Mouse (Mus musculus): ENCODE data around the gene Prkar2b. TPM values are rescaled to one million over a fixed set of nuclear protein-coding genes. Genes with fewer than 3 reads are reported as not detected.
"Not testable (repeated sequence)": the region's sequence is repeated elsewhere in the genome, so short reads cannot be mapped to it uniquely, and the experiment has no call there.

The Prkar2b gene
- polyA plus RNA-seq, 1 experiment from 2014 or later, result 30.4 TPM

DNA sequence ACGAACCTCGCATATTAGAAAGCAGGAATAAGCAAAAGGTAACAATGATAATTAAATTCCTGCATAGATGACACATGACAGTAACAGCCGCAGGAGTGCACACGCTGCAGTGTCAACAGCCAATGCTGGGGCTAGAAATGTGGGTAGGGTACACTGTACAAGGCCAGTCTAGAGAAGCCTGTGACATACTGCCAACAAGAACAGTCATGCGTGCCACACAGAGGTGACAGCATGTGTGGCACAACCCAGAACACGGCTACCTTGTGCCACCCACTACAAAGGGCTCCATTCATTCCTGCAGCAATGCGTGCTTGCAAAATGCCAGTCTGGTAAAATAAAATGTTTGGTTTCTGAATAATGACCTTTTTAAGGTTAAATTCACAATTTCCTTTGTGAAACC, 28.2 kb downstream of the Prkar2b start:
- Histone ChIP-seq H3K4me3 (ENCODE audit: low read depth, low read length) (no peak overlapping the region), H3K27ac (replicated peaks; ENCODE audit: low read depth, low read length) (no peak overlapping the region), H3K9me3 (ENCODE audit: control insufficient read depth, low read length) (no peaks in the 10 kb centered on the region), H3K9ac (ENCODE audit: low read length) (no peak overlapping the region), H3K27me3 (ENCODE audit: control insufficient read depth, insufficient read depth, low read length) (no peaks in the 10 kb centered on the region), H3K4me1 (ENCODE audit: control insufficient read depth, insufficient read depth, low read length) (no peaks in the 10 kb centered on the region), H3K4me2 (ENCODE audit: low read depth, severe bottlenecking) (no peak overlapping the region), H3K36me3 (ENCODE audit: control insufficient read depth, insufficient read depth, low read length) (no peaks in the 10 kb centered on the region)
- DNase-seq (ENCODE audit: low spot score) (no peak), ATAC-seq (ENCODE audit: insufficient number of reproducible peaks, low FRiP score, low TSS enrichment, low read depth) (no peak)
- WGBS, result 93% methylated on average over 7 of the region's 7 CpGs

GRCm38 (mm10) chr12:32018376-32018750, 42.7 kb downstream of the Prkar2b start:
- H3K4me2 ChIP-seq (ENCODE audit: low read depth, severe bottlenecking), result no peak overlapping the region
- ATAC-seq (ENCODE audit: insufficient number of reproducible peaks, low FRiP score, low TSS enrichment, low read depth) (no peak), DNase-seq (ENCODE audit: low spot score) (no peak)
- 71% methylated on average over 3 of the region's 3 CpGs for WGBS
- no peaks in the 10 kb centered on the region for H3K9me3 ChIP-seq (ENCODE audit: control insufficient read depth, low read length)
- no peaks in the 10 kb centered on the region for H3K27me3 ChIP-seq (ENCODE audit: control insufficient read depth, insufficient read depth, low read length)
- H3K36me3 ChIP-seq (ENCODE audit: control insufficient read depth, insufficient read depth, low read length), result no peaks in the 10 kb centered on the region
- no peak overlapping the region for H3K27ac ChIP-seq (replicated peaks; ENCODE audit: low read depth, low read length)
- no peak overlapping the region for H3K4me3 ChIP-seq (ENCODE audit: low read depth, low read length)
- no peak overlapping the region for H3K9ac ChIP-seq (ENCODE audit: low read length)
- no peaks in the 10 kb centered on the region for H3K4me1 ChIP-seq (ENCODE audit: control insufficient read depth, insufficient read depth, low read length)

DNA sequence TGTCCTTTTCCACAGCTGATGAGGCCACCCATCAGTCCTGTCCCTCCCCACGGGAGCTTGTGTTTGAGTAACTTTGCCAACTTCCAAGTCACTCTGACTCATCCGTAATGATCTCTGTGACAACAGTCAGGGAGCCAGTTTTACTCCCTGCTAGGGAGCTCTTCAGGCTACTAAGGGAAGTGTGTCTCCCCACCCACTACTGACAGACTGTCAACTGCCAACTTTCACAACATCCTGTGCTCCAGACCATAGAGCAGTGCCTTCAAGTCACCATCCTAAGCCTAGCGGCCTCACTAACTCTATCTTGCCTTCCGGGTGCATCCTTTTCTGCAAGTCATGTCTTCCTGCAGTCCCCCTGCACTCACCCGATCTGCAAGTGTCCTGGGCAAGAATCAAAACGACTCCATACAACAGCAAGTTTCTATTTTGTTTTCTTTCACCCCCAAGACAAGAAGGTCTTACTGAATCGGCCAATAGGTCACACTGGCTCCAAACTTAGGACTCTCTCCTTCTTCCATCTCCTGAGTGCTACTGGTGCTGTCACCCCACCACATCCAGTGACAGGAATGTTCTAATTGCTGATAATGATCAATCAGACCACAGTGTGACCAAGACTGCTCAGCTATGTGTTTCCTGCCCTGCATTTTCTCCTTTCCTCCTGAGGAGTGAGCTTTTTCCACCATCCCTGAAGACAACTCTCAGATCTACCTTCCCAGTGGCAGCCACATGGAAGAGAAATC, 43.3 kb downstream of the Prkar2b start:
- H3K27me3 ChIP-seq (ENCODE audit: control insufficient read depth, insufficient read depth, low read length), result no peaks in the 10 kb centered on the region
- no peaks in the 10 kb centered on the region for H3K9me3 ChIP-seq (ENCODE audit: control insufficient read depth, low read length)
- no peaks in the 10 kb centered on the region for H3K4me1 ChIP-seq (ENCODE audit: control insufficient read depth, insufficient read depth, low read length)
- DNase-seq (ENCODE audit: low spot score) (no peak), ATAC-seq (ENCODE audit: insufficient number of reproducible peaks, low FRiP score, low TSS enrichment, low read depth) (no peak)
- 46% methylated on average over 7 of the region's 7 CpGs for WGBS
- H3K36me3 ChIP-seq (ENCODE audit: control insufficient read depth, insufficient read depth, low read length), result no peaks in the 10 kb centered on the region
- no peak overlapping the region for H3K4me2 ChIP-seq (ENCODE audit: low read depth, severe bottlenecking)
- no peak overlapping the region for H3K27ac ChIP-seq (replicated peaks; ENCODE audit: low read depth, low read length)
- no peak overlapping the region for H3K4me3 ChIP-seq (ENCODE audit: low read depth, low read length)
- no peak overlapping the region for H3K9ac ChIP-seq (ENCODE audit: low read length)

DNA sequence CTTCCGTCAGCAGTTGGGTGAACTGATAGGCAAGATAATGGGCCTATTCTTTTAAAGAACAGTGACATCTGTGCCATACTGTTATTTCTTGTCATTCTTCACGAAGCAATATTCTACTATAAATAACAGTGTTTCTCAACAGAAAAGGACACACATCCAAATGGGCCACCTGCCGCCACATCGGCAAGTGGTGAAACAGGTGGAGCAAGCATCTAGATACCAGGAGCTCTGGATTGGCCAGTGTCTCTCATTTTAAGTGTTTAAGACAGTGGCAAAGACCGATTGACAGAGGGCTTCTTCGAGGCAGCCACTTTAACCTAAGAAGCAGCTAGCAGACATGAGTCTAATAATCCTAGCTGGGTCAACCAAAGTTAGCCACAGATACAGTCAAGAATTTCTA, 44.6 kb downstream of the Prkar2b start:
- no peak overlapping the region for H3K4me3 ChIP-seq (ENCODE audit: low read depth, low read length)
- 90% methylated on average over 6 of the region's 6 CpGs for WGBS
- no peaks in the 10 kb centered on the region for H3K36me3 ChIP-seq (ENCODE audit: control insufficient read depth, insufficient read depth, low read length)
- H3K27ac ChIP-seq (replicated peaks; ENCODE audit: low read depth, low read length), result no peak overlapping the region
- no peak for DNase-seq (ENCODE audit: low spot score)
- ATAC-seq (ENCODE audit: insufficient number of reproducible peaks, low FRiP score, low TSS enrichment, low read depth), result no peak
- H3K27me3 ChIP-seq (ENCODE audit: control insufficient read depth, insufficient read depth, low read length), result no peaks in the 10 kb centered on the region
- H3K4me2 ChIP-seq (ENCODE audit: low read depth, severe bottlenecking), result no peak overlapping the region
- no peaks in the 10 kb centered on the region for H3K9me3 ChIP-seq (ENCODE audit: control insufficient read depth, low read length)
- H3K4me1 ChIP-seq (ENCODE audit: control insufficient read depth, insufficient read depth, low read length), result no peaks in the 10 kb centered on the region
- H3K9ac ChIP-seq (ENCODE audit: low read length), result no peak overlapping the region

DNA sequence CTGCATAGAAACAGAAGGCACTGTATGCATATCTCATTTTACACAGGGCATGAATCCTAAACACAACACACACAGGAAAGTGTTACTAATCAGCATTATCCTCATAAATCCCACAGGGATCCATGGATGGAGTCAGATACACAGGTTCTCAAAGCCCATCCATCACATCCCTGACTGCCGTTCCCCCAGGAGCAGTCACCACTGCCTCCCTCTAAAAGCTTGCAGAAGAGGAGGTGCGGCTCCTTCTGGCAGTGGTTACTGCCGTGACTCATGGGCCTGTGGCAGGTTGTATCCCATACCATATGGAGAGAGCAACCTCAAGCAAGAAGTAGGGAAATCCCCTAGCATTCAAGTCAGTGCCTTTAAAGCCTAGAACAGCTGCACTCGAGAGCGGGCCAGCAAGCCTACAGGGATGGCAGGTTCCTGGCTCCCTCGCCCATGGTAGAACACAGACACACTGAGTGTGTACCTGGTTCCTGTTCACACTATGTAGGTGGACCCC, 45.8 kb downstream of the Prkar2b start:
- no peaks in the 10 kb centered on the region for H3K9me3 ChIP-seq (ENCODE audit: control insufficient read depth, low read length)
- 41% methylated on average over 6 of the region's 6 CpGs for WGBS
- no peak overlapping the region for H3K9ac ChIP-seq (ENCODE audit: low read length)
- DNase-seq (ENCODE audit: low spot score) (peak; percentile 31), ATAC-seq (ENCODE audit: insufficient number of reproducible peaks, low FRiP score, low TSS enrichment, low read depth) (peak; percentile 51; the same call in 1 of the 2 replicates)
- H3K4me1 ChIP-seq (ENCODE audit: control insufficient read depth, insufficient read depth, low read length), result no peaks in the 10 kb centered on the region
- H3K4me2 ChIP-seq (ENCODE audit: low read depth, severe bottlenecking), result no peak overlapping the region
- H3K27me3 ChIP-seq (ENCODE audit: control insufficient read depth, insufficient read depth, low read length), result no peaks in the 10 kb centered on the region
- no peaks in the 10 kb centered on the region for H3K36me3 ChIP-seq (ENCODE audit: control insufficient read depth, insufficient read depth, low read length)
- H3K27ac ChIP-seq (replicated peaks; ENCODE audit: low read depth, low read length), result no peak overlapping the region
- H3K4me3 ChIP-seq (ENCODE audit: low read depth, low read length), result no peak overlapping the region

GRCm38 (mm10) chr12:32014811-32015210, 46.3 kb downstream of the Prkar2b start:
- H3K4me2 ChIP-seq (ENCODE audit: low read depth, severe bottlenecking), result no peak overlapping the region
- H3K4me3 ChIP-seq (ENCODE audit: low read depth, low read length), result no peak overlapping the region
- DNase-seq (ENCODE audit: low spot score) (no peak), ATAC-seq (ENCODE audit: insufficient number of reproducible peaks, low FRiP score, low TSS enrichment, low read depth) (no peak; the same call in 1 of the 2 replicates)
- H3K27ac ChIP-seq (replicated peaks; ENCODE audit: low read depth, low read length), result no peak overlapping the region
- WGBS, result 65% methylated on average over 7 of the region's 7 CpGs
- no peaks in the 10 kb centered on the region for H3K4me1 ChIP-seq (ENCODE audit: control insufficient read depth, insufficient read depth, low read length)
- H3K36me3 ChIP-seq (ENCODE audit: control insufficient read depth, insufficient read depth, low read length), result no peaks in the 10 kb centered on the region
- no peaks in the 10 kb centered on the region for H3K27me3 ChIP-seq (ENCODE audit: control insufficient read depth, insufficient read depth, low read length)
- H3K9me3 ChIP-seq (ENCODE audit: control insufficient read depth, low read length), result no peaks in the 10 kb centered on the region
- no peak overlapping the region for H3K9ac ChIP-seq (ENCODE audit: low read length)

DNA sequence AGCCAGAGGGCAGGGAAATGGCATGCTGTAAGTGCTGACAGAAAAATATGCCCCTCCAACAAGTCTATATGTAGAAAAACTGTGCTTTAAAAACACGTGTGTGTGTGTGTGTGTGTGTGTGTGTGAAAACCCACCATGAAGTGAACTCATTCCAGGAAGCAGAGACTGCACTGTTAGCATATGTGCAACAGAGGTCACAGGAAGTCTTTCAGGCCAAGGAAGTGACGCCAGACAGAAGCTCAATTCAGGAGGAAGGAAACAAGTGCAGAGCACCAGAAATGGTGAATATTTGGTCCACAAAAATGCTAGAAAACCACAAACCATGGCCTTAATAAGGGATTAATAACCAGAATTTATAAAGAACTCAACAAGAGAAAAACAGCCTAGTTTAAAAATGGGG, 48.9 kb downstream of the Prkar2b start:
- no peak for ATAC-seq (ENCODE audit: insufficient number of reproducible peaks, low FRiP score, low TSS enrichment, low read depth)
- no peak overlapping the region for H3K4me3 ChIP-seq (ENCODE audit: low read depth, low read length)

GRCm38 (mm10) chr12:32011128-32011527, 50.0 kb downstream of the Prkar2b start:
- H3K4me3 ChIP-seq (ENCODE audit: low read depth, low read length), result no peak overlapping the region

More for the DNA sequence above, 48.9 kb downstream of the Prkar2b start:
- no peaks in the 10 kb centered on the region for H3K27me3 ChIP-seq (ENCODE audit: control insufficient read depth, insufficient read depth, low read length)
- H3K36me3 ChIP-seq (ENCODE audit: control insufficient read depth, insufficient read depth, low read length), result no peaks in the 10 kb centered on the region
- 51% methylated on average over 2 of the region's 2 CpGs for WGBS
- H3K27ac ChIP-seq (replicated peaks; ENCODE audit: low read depth, low read length), result no peak overlapping the region
- no peak overlapping the region for H3K9ac ChIP-seq (ENCODE audit: low read length)
- no peak overlapping the region for H3K4me2 ChIP-seq (ENCODE audit: low read depth, severe bottlenecking)
- H3K4me1 ChIP-seq (ENCODE audit: control insufficient read depth, insufficient read depth, low read length), result no peaks in the 10 kb centered on the region
- no peaks in the 10 kb centered on the region for H3K9me3 ChIP-seq (ENCODE audit: control insufficient read depth, low read length)
- no peak for DNase-seq (ENCODE audit: low spot score)

GRCm38 (mm10) chr12:32009985-32010369, 51.1 kb downstream of the Prkar2b start:
- not testable (repeated sequence) for H3K27ac ChIP-seq (replicated peaks; ENCODE audit: low read depth, low read length); DNase-seq (ENCODE audit: low spot score); H3K4me2 ChIP-seq (ENCODE audit: low read depth, severe bottlenecking); H3K9me3 ChIP-seq (ENCODE audit: control insufficient read depth, low read length); H3K4me3 ChIP-seq (ENCODE audit: low read depth, low read length); H3K9ac ChIP-seq (ENCODE audit: low read length); H3K36me3 ChIP-seq (ENCODE audit: control insufficient read depth, insufficient read depth, low read length); H3K4me1 ChIP-seq (ENCODE audit: control insufficient read depth, insufficient read depth, low read length); H3K27me3 ChIP-seq (ENCODE audit: control insufficient read depth, insufficient read depth, low read length); ATAC-seq (ENCODE audit: insufficient number of reproducible peaks, low FRiP score, low TSS enrichment, low read depth)
- WGBS, result 56% methylated on average over 5 of the region's 6 CpGs

More at GRCm38 (mm10) chr12:32011128-32011527, 50.0 kb downstream of the Prkar2b start:
- no peaks in the 10 kb centered on the region for H3K27me3 ChIP-seq (ENCODE audit: control insufficient read depth, insufficient read depth, low read length)
- ATAC-seq (ENCODE audit: insufficient number of reproducible peaks, low FRiP score, low TSS enrichment, low read depth) (no peak), DNase-seq (ENCODE audit: low spot score) (no peak)
- no peaks in the 10 kb centered on the region for H3K36me3 ChIP-seq (ENCODE audit: control insufficient read depth, insufficient read depth, low read length)
- H3K4me2 ChIP-seq (ENCODE audit: low read depth, severe bottlenecking), result no peak overlapping the region
- H3K4me1 ChIP-seq (ENCODE audit: control insufficient read depth, insufficient read depth, low read length), result no peaks in the 10 kb centered on the region
- 77% methylated on average over 5 of the region's 5 CpGs for whole genome bisulfite sequencing
- H3K9me3 ChIP-seq (ENCODE audit: control insufficient read depth, low read length), result no peaks in the 10 kb centered on the region
- H3K27ac ChIP-seq (replicated peaks; ENCODE audit: low read depth, low read length), result no peak overlapping the region
- H3K9ac ChIP-seq (ENCODE audit: low read length), result no peak overlapping the region
